Mouse (Mus musculus) mesoderm, embryonic 11.5 days (tissue): ENCODE data around the gene Pigo.

ENCODE experiments used
- DNase-seq: peaks from one replicate; pipeline ENCODE4 v3.0.0-alpha.2; 2012; ENCODE audit warnings: low read depth, low spot score

Gene Pigo

GRCm38 (mm10) chr4:43037860-43038566 is 12.4 kb upstream of the Pigo start:
- DNase-seq, result no peak

- no peak for DNase-seq
Observed at GRCm38 (mm10) chr4:43036356-43036755, 10.7 kb upstream of the Pigo start.

DNA sequence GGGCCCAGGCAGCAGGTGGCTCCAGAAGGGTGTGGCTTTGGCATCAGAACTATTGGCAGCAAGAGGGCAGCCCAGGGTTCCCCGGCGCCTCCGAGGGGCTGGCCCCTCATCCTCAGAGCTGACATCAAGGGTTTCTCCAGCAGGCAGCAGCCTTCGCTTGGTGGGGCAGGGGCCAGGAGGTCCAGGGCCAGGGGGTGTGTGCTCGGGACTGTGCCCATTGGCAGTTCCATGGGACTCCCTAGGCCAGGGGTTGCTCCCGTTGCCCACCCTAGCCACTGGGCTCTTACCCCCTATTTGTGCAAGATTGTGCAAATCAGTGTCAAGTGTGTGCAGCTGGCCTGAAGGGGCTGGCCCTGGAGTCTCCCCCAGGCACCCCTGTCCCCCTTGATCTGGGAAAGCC is 10.2 kb upstream of the Pigo start:
- no peak for DNase-seq

- DNase-seq, result no peak
Observed at GRCm38 (mm10) chr4:43033481-43033880, 7.9 kb upstream of the Pigo start.

GRCm38 (mm10) chr4:43032501-43032900 is 6.9 kb upstream of the Pigo start:
- no peak for DNase-seq

GRCm38 (mm10) chr4:43031237-43031995 is 5.8 kb upstream of the Pigo start, which contains the start of gene Stoml2:
Gene Stoml2 (minus strand): TSS chr4:43031710.
- DNase-seq, result peak; percentile 94

DNA sequence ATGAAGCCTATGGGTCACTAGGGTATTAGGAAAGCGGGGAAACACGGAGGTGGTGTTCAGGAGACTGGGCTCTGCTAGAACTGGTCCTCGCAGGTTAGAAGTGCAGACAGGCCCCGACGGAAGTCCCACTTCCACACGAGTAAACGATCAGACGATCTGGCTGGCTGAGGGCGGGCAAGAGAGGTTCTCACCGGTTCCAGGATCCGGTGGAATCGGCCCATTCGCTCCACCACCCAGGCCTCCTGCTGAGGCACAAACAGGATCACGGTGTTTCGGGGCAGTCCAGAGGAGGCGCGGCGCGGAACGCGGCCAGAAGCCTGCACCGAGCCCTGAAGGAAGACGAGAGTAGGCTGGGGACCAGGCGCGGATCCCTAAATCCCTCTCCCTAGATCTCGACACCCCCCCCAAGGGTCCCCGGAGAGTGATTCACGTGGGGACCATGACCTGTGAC is 5.2 kb upstream of the Pigo start:
- peak; percentile 36 for DNase-seq

- no peak for DNase-seq
Observed at GRCm38 (mm10) chr4:43030352-43030751, 4.7 kb upstream of the Pigo start.

GRCm38 (mm10) chr4:43029749-43030148 is 4.1 kb upstream of the Pigo start:
- DNase-seq, result no peak

DNA sequence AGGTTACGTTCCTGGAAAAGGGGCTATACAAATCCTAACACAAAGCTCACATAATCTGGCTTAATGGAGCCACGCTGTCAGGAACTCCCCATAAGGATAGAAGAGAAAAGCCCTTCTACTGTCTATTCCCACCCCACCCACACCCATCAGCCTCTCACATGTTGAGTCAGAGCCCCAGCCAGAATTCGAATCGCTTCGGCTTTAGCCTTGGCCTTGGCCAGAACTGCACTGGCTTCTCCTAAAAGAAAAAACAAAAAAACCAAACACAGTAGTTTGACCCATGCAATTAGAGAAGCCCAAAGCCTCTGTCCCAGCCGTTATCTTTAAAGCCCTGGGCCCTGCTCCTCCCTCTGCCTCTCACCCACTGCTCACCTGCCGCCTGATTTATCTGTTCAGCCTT is 3.5 kb upstream of the Pigo start:
- no peak for DNase-seq

GRCm38 (mm10) chr4:43024673-43025072 is 946 bp downstream of the Pigo start:
- no peak for DNase-seq

DNA sequence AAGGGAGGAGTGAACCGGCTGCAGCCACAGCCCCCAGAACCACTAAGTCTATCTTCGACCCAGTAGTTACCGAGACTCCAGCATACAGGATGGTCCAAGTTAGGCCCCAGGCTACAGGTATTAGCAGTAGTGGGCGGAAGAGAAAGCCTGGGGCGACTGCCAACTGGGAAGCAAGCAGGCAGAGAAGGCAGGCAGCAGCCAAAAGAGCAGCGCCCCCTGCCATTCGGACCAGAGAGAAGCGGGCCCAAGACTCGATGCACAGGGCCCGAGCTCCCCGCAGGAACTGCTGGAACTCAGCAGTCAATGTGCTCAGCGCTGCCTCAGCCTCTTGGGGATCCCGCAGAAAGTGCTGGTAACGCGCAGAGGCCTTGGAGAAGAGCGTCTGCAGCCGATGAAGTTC is 4.3 kb downstream of the Pigo start:
- no peak for DNase-seq

- DNase-seq, result no peak
Observed at GRCm38 (mm10) chr4:43020876-43021275, 4.7 kb downstream of the Pigo start.

- DNase-seq, result no peak
Observed at GRCm38 (mm10) chr4:43019641-43020465, 5.8 kb downstream of the Pigo start.

DNA sequence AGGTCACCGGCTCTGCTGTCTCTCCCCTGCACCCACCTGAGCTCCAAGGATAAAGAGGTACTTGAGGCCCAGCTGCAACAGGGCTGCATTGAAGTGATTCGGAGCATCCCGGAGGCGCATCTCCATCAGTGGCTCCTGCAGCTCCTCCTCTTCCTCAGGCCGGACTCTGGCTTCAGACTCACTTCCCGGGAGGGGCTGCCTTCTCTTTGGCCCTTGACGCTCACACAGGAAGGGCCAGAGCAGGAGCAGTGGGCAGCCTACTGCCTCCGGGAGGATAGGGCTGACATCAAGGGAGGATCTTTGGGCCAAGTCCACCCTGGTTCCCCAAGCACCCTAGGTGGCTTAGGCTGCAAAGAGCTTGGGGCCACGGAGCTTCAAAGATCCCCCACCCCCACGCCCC is 6.4 kb downstream of the Pigo start:
- no peak for DNase-seq

DNA sequence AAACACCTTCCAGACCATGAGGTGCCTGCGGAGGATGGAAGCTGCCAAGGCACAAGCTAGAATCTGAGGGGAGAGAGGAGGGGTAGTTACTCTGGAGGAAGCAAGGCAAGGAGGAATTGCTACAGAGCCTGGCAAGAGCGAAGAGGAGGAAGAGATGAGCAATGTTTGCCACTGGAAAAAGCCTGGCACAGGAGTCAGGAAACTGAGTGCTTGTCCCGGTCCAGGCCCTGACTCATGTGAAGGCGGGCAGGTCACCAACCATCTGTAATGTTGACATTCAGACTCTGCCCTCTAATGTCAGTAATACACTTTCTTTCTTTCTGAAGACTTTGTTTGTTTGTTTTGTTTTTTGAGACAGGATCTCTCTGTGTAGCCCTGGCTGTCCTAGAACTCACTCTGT is 7.5 kb downstream of the Pigo start:
- DNase-seq, result no peak

GRCm38 (mm10) chr4:43012091-43012490 is 13.5 kb downstream of the Pigo start:
- DNase-seq, result no peak

GRCm38 (mm10) chr4:43010161-43011038 is 15.2 kb downstream of the Pigo start, which contains the start of gene Fancg:
Gene Fancg (minus strand): TSS chr4:43010506.
- DNase-seq, result peak; percentile 85

DNA sequence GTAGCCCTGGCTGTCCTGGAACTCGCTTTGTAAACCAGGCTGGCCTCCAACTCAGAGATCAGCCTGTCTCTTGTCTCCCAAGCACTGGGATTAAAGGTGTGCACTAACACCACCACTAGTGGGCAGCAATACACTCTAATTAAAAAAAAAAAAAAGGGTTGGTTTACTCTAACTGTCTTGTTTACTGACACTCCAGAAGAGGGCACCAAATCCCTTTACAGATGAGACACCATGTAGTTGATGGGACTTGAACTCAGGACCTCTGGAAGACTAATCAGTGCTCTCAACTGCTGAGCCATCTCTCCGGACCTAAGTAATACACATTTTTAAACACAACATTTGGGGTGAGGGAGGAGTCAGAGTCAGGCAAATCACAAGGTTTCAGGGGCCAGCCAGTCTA is 19.9 kb downstream of the Pigo start:
- DNase-seq, result peak; percentile 56

DNA sequence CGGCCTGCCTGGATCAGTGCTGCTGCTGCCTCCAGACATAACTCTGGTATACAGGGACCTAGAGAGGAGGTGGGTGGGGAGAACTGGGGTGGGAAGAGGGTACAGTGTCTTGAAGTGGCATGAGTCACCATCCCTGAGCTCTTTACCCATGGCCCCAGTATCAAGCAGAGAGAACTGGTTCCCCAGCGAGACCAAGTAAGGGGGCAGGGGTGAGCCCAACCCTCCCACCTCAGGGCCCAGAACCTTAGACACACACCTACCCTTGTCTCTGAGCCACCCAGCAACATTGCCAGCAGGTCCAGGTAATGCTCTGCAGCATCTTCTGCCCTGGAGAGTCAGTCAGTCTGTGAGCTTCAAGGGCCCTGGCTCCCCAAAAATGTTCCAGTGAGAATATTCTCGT is 20.7 kb downstream of the Pigo start:
- no peak for DNase-seq
